ENCODE assay signal across 14 mouse cellular contexts in the genomic region with DNA sequence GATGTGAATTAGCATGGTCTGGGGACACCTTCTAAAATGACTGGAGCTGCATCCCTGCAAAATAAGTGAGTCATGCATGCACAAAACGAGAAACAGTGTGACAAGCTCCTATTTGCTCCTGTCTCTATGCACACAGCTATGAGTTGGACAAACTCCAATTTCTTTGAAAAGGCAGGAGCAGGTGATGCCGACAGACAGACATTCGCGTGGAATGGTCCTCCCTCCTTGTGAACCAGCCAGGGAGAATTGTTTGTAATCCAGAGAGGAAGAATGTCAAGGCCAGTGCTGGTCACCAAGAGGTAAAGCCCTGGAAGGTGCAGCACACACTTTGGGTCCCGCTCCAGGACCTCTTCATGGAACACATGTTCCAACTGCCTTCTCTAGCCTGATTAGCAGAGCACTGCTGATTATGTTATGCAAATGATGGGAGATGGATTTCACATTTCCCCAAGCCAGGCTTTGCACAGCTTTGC.
DNase-seq lines count a peak whose midpoint lies in the region; ATAC-seq and TF ChIP-seq lines count a peak whose summit lies in the region.
"Had no signal": no experiment of that assay in that cellular context is flagged by ENCODE, and none has a peak within 500 bp of the region (broad histone marks: within the 10 kb centered on the region; RNA-seq: fewer than 3 reads in every experiment).

No protein-coding gene starts in this region.

- H3K4me2 ChIP-seq in embryonic facial prominence, embryonic 14.5 days (ENCODE audit: low read depth, low read length) = no peak overlapping the region
- H3K4me2 ChIP-seq in intestine, postnatal 0 days (replicated peaks; ENCODE audit: low read depth) = no peak overlapping the region
- H3K4me2 ChIP-seq: heart, embryonic 13.5 days; stomach, embryonic 15.5 days had no signal

- 64% methylated on average over 5 of the region's 5 CpGs for WGBS in embryonic facial prominence, embryonic 14.5 days
- 86% methylated on average over 5 of the region's 5 CpGs for WGBS in embryonic facial prominence, embryonic 10.5 days
- WGBS in intestine, postnatal 0 days = 76% methylated on average over 5 of the region's 5 CpGs
- 84% methylated on average over 5 of the region's 5 CpGs for WGBS in heart, embryonic 10.5 days

- intact Hi-C loops in left cerebral cortex, postnatal 4 days (cut with DNase I) = no loop called here

- H3K27me3 ChIP-seq in embryonic facial prominence, embryonic 14.5 days (replicated peaks; ENCODE audit: control insufficient read depth, insufficient read depth, low read length) = no peaks in the 10 kb centered on the region
- no peaks in the 10 kb centered on the region for H3K27me3 ChIP-seq in embryonic facial prominence, embryonic 10.5 days (replicated peaks; ENCODE audit: low read depth, poor library complexity, severe bottlenecking)
- no peaks in the 10 kb centered on the region for H3K27me3 ChIP-seq in intestine, postnatal 0 days (replicated peaks; ENCODE audit: control insufficient read depth, insufficient read depth, low read length)
- no peaks in the 10 kb centered on the region for H3K27me3 ChIP-seq in heart, embryonic 10.5 days (ENCODE audit: insufficient read depth, poor library complexity, severe bottlenecking)
- H3K27me3 ChIP-seq: heart, embryonic 13.5 days; stomach, embryonic 15.5 days had no signal

- H3K4me3 ChIP-seq in embryonic facial prominence, embryonic 14.5 days (ENCODE audit: low read depth, low read length) = no peak overlapping the region
- no peak overlapping the region for H3K4me3 ChIP-seq in embryonic facial prominence, embryonic 10.5 days
- no peak overlapping the region for H3K4me3 ChIP-seq in intestine, postnatal 0 days (ENCODE audit: low read depth, low read length)
- no peak overlapping the region for H3K4me3 ChIP-seq in heart, embryonic 10.5 days
- H3K4me3 ChIP-seq: heart, embryonic 13.5 days; stomach, embryonic 15.5 days had no signal

- no peaks in the 10 kb centered on the region for H3K36me3 ChIP-seq in embryonic facial prominence, embryonic 14.5 days (ENCODE audit: control insufficient read depth, insufficient read depth, low read length)
- no peaks in the 10 kb centered on the region for H3K36me3 ChIP-seq in embryonic facial prominence, embryonic 10.5 days (replicated peaks)
- no peaks in the 10 kb centered on the region for H3K36me3 ChIP-seq in intestine, postnatal 0 days (ENCODE audit: control insufficient read depth, insufficient read depth)
- no peaks in the 10 kb centered on the region for H3K36me3 ChIP-seq in heart, embryonic 10.5 days
- H3K36me3 ChIP-seq: heart, embryonic 13.5 days; stomach, embryonic 15.5 days had no signal

- no peak overlapping the region for H3K9ac ChIP-seq in embryonic facial prominence, embryonic 14.5 days (ENCODE audit: low read depth, low read length)
- no peak overlapping the region for H3K9ac ChIP-seq in intestine, postnatal 0 days (ENCODE audit: low read depth, low read length)
- H3K9ac ChIP-seq: heart, embryonic 13.5 days; liver, embryonic 14.5 days; stomach, embryonic 15.5 days had no signal

- H3K4me1 ChIP-seq in embryonic facial prominence, embryonic 14.5 days (ENCODE audit: control insufficient read depth, insufficient read depth, low read length) = no peaks in the 10 kb centered on the region
- H3K4me1 ChIP-seq in embryonic facial prominence, embryonic 10.5 days = no peaks in the 10 kb centered on the region
- H3K4me1 ChIP-seq in intestine, postnatal 0 days (replicated peaks; ENCODE audit: control insufficient read depth, insufficient read depth, low read length) = no peaks in the 10 kb centered on the region
- H3K4me1 ChIP-seq in heart, embryonic 10.5 days = no peaks in the 10 kb centered on the region
- H3K4me1 ChIP-seq: heart, embryonic 13.5 days; stomach, embryonic 15.5 days had no signal

- H3K9me3 ChIP-seq in embryonic facial prominence, embryonic 14.5 days (ENCODE audit: control insufficient read depth, low read length) = no peaks in the 10 kb centered on the region
- no peaks in the 10 kb centered on the region for H3K9me3 ChIP-seq in embryonic facial prominence, embryonic 10.5 days
- H3K9me3 ChIP-seq in intestine, postnatal 0 days (ENCODE audit: control insufficient read depth) = no peaks in the 10 kb centered on the region
- no peaks in the 10 kb centered on the region for H3K9me3 ChIP-seq in heart, embryonic 10.5 days
- H3K9me3 ChIP-seq: heart, embryonic 13.5 days; stomach, embryonic 15.5 days had no signal

- ATAC-seq in embryonic facial prominence, embryonic 14.5 days (ENCODE audit: low read depth) = no peak
- no peak for ATAC-seq in intestine, postnatal 0 days
- ATAC-seq: intestine, embryonic 16.5 days had no signal

- no peak overlapping the region for H3K27ac ChIP-seq in embryonic facial prominence, embryonic 14.5 days (replicated peaks; ENCODE audit: low read depth, low read length)
- no peak overlapping the region for H3K27ac ChIP-seq in embryonic facial prominence, embryonic 10.5 days (replicated peaks)
- no peak overlapping the region for H3K27ac ChIP-seq in intestine, postnatal 0 days (ENCODE audit: low read depth, low read length)
- H3K27ac ChIP-seq in heart, embryonic 10.5 days = no peak overlapping the region
- H3K27ac ChIP-seq: heart, embryonic 13.5 days; liver, embryonic 14.5 days; stomach, embryonic 15.5 days had no signal

- TF ChIP-seq CTCF in intestine, postnatal 0 days (IDR thresholded peaks at IDR 0.05; ENCODE audit: low read depth) = no peak

- peak; percentile 13 for DNase-seq in embryonic facial prominence, embryonic 14.5 days (ENCODE audit: low spot score)
- DNase-seq in embryonic facial prominence, embryonic 10.5 days (ENCODE audit: low spot score) = no peak
- peak; percentile 11 to 34 for DNase-seq in right cerebral cortex, adult 2 months (ENCODE audit: low spot score in 2 of 2)
- DNase-seq in right cerebral cortex, postnatal 14 days = no peak
- DNase-seq in left cerebral cortex, postnatal 4 days = peak; percentile 27
- no peak for DNase-seq in heart, postnatal 4 days
- no peak for DNase-seq in heart, embryonic 10.5 days (ENCODE audit: low spot score)
- DNase-seq: B cell, adult 2 months; lung, postnatal 4 days had no signal

Comparison
In these comparisons a context has a peak if more than half of its experiments do, and no peak if none do; other contexts are left out.
1. DNase-seq: peak in embryonic facial prominence, embryonic 14.5 days (single experiment), right cerebral cortex, adult 2 months (2 of 2) and left cerebral cortex, postnatal 4 days (single experiment); none in embryonic facial prominence, embryonic 10.5 days (single experiment), right cerebral cortex, postnatal 14 days (single experiment), heart, postnatal 4 days (single experiment) and heart, embryonic 10.5 days (single experiment).